Mouse (Mus musculus) erythroblast, embryonic 14.5 days (primary cell): ENCODE data around the gene Palm2. TPM values are rescaled to one million over a fixed set of nuclear protein-coding genes. Genes with fewer than 3 reads are reported as not detected.

Source experiments
- H3K27me3 ChIP-seq: 2 replicates; pipeline ENCODE4 v1.6.1; 2012; ENCODE audit warnings: inconsistent platforms; ENCODE audit not compliant: control insufficient read depth
- H3K36me3 ChIP-seq: 2 replicates; pipeline ENCODE4 v1.6.1; 2012; ENCODE audit warnings: mild to moderate bottlenecking, inconsistent platforms; ENCODE audit not compliant: control insufficient read depth
- H3K4me1 ChIP-seq: 2 replicates; pipeline ENCODE4 v1.6.1; 2012; ENCODE audit warnings: inconsistent platforms; ENCODE audit not compliant: control insufficient read depth
- H3K4me3 ChIP-seq: replicated peaks from 2 replicates; pipeline ENCODE3; 2012; ENCODE audit warnings: moderate library complexity, mild to moderate bottlenecking, inconsistent platforms
- H3K9me3 ChIP-seq: 2 replicates; pipeline ENCODE4 v1.6.1; 2012; ENCODE audit warnings: low read length, inconsistent platforms, mixed read lengths; ENCODE audit not compliant: control insufficient read depth
- GATA1 ChIP-seq: IDR thresholded peaks from 2 replicates; pipeline ENCODE4 v1.6.1; 2012; ENCODE audit warnings: low read length, inconsistent platforms, mixed read lengths
- TAL1 ChIP-seq: IDR thresholded peaks from 3 replicates; pipeline ENCODE4 v1.6.1; 2012; ENCODE audit warnings: low read length, inconsistent platforms, mixed read lengths
- polyA plus RNA-seq: library from polyadenylated mRNA; stranded (reverse); fragments of >175 nt; gene quantifications from 2 replicates; pipeline ENCODE4 v1.2.3, GENCODE M21; 2012

The Palm2 gene
- polyA plus RNA-seq, 1 experiment: not detected

DNA sequence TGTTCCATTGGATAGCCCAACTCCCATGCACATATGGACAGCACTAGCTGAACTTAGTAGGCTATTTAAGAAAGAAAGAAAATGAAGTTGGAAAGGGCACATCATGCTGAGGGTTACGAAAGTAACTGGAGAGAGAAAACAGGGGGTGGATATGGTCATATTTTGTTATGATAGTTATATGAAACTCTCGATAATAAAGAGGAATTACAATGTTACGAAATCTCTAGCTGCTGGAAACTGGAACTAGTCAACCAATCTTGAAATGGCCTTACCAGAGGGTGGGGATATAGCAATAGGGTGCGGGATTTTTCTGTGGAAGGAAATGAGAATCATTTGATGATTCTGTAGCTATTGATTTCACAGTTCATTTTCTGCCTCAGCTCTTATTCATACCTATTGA is 180.6 kb downstream of the Palm2 start:
- no peak overlapping the region for H3K4me3 ChIP-seq
- H3K4me1 ChIP-seq: no peaks in the 10 kb centered on the region
- no peak for TF ChIP-seq GATA1
- TF ChIP-seq TAL1: no peak
- no peaks in the 10 kb centered on the region for H3K36me3 ChIP-seq
- no peaks in the 10 kb centered on the region; the same call in 1 of the 2 replicates for H3K9me3 ChIP-seq
- H3K27me3 ChIP-seq: no peaks in the 10 kb centered on the region

- no peaks in the 10 kb centered on the region for H3K36me3 ChIP-seq
- no peaks in the 10 kb centered on the region for H3K27me3 ChIP-seq
- H3K4me1 ChIP-seq: no peaks in the 10 kb centered on the region
- peaks cover 2% of the 10 kb centered on the region; the same call in 1 of the 2 replicates for H3K9me3 ChIP-seq
- TF ChIP-seq GATA1 (no peak), TAL1 (no peak)
- no peak overlapping the region for H3K4me3 ChIP-seq
Observed at GRCm38 (mm10) chr4:57618743-57619142, 184.7 kb downstream of the Palm2 start.

DNA sequence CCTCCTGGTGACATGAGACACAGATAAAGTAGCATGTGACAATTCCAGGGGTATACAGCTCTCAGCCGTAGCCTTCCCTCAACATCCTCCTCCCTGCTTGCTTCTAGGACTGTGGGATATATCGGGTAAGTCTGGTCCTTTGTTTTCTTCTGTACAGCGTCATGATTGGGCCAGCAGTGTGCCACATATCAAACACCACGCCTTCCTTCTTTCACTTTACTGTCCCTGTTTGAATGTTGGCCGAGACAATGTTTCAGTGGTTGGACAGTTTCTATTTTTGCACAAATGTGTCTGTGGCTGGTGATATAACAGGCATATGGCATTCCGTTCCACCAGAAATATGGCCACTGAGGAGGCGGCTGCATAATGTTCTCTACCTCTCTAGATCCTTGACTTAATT is 188.8 kb downstream of the Palm2 start:
- TF ChIP-seq TAL1 (no peak), GATA1 (no peak)
- no peaks in the 10 kb centered on the region for H3K36me3 ChIP-seq
- H3K9me3 ChIP-seq: peaks cover 2% of the 10 kb centered on the region; the same call in 1 of the 2 replicates
- no peaks in the 10 kb centered on the region for H3K27me3 ChIP-seq
- no peak overlapping the region for H3K4me3 ChIP-seq
- no peaks in the 10 kb centered on the region for H3K4me1 ChIP-seq

- H3K4me3 ChIP-seq: no peak overlapping the region
- TF ChIP-seq GATA1: no peak
- TF ChIP-seq TAL1: no peak
- peaks cover 2% of the 10 kb centered on the region; the same call in 1 of the 2 replicates for H3K9me3 ChIP-seq
- no peaks in the 10 kb centered on the region for H3K27me3 ChIP-seq
- no peaks in the 10 kb centered on the region for H3K4me1 ChIP-seq
- no peaks in the 10 kb centered on the region for H3K36me3 ChIP-seq
Observed at GRCm38 (mm10) chr4:57624819-57625218, 190.8 kb downstream of the Palm2 start.

- Histone ChIP-seq H3K36me3 (no peaks in the 10 kb centered on the region), H3K4me1 (no peaks in the 10 kb centered on the region), H3K4me3 (no peak overlapping the region), H3K9me3 (no peaks in the 10 kb centered on the region), H3K27me3 (no peaks in the 10 kb centered on the region)
- TF ChIP-seq GATA1 (no peak), TAL1 (no peak)
Observed at GRCm38 (mm10) chr4:57625306-57625705, 191.3 kb downstream of the Palm2 start.

GRCm38 (mm10) chr4:57625756-57626155 is 191.7 kb downstream of the Palm2 start:
- no peaks in the 10 kb centered on the region for H3K27me3 ChIP-seq
- no peaks in the 10 kb centered on the region for H3K4me1 ChIP-seq
- H3K9me3 ChIP-seq: no peaks in the 10 kb centered on the region
- H3K4me3 ChIP-seq: no peak overlapping the region
- TF ChIP-seq GATA1: no peak
- TF ChIP-seq TAL1: no peak
- no peaks in the 10 kb centered on the region for H3K36me3 ChIP-seq

- Histone ChIP-seq H3K4me3 (no peak overlapping the region), H3K36me3 (no peaks in the 10 kb centered on the region), H3K4me1 (no peaks in the 10 kb centered on the region), H3K9me3 (no peaks in the 10 kb centered on the region), H3K27me3 (no peaks in the 10 kb centered on the region)
- TF ChIP-seq TAL1 (no peak), GATA1 (no peak)
Observed at GRCm38 (mm10) chr4:57626921-57627320, 192.9 kb downstream of the Palm2 start.

DNA sequence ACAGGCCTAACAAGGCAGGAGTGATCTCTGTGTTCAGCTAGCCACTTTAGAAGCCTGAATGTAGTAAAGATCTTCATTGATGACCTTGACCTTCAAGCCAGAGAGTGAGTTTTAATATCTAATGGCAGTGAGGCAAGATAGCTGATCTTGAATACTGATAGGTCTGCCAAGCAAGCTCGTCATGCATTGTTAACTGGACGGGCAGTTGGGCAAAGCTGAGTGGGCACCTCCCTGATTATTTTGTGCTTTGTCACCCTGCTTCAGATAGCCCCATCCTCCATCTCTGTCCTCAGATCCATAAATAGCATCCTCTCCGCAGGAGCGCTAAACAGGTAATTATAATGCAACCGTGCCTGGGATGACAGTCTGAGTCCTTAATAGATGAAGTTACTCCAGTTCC is 198.3 kb downstream of the Palm2 start:
- TF ChIP-seq GATA1 (no peak), TAL1 (no peak)
- Histone ChIP-seq H3K27me3 (no peaks in the 10 kb centered on the region), H3K9me3 (no peaks in the 10 kb centered on the region), H3K4me1 (no peaks in the 10 kb centered on the region), H3K36me3 (no peaks in the 10 kb centered on the region), H3K4me3 (no peak overlapping the region)

DNA sequence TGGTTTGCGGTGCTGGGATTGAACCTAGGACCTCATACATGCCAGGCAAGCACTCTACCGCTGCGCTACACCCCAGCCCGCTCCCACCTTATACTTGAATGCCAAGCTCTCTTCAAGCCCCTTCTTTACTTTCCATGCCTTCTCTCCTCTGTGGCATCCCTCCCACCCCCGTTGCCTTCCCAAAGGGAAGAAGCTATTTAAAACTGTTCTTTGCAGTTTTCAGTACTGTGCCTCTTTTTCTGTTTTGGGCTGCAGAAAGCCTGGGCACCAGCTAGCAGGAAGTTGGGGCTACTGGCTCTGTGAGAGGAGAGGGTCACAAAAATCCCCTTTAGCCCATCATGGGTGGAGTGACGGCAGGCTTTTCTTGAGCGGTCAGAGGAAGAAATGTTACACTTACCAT is 199.0 kb downstream of the Palm2 start:
- Histone ChIP-seq H3K4me3 (no peak overlapping the region), H3K9me3 (no peaks in the 10 kb centered on the region), H3K36me3 (no peaks in the 10 kb centered on the region), H3K4me1 (no peaks in the 10 kb centered on the region), H3K27me3 (no peaks in the 10 kb centered on the region)
- TF ChIP-seq TAL1: no peak
- no peak for TF ChIP-seq GATA1

GRCm38 (mm10) chr4:57634956-57635355 is 200.9 kb downstream of the Palm2 start:
- no peaks in the 10 kb centered on the region for H3K9me3 ChIP-seq
- H3K27me3 ChIP-seq: peaks cover 2% of the 10 kb centered on the region; the same call in 1 of the 2 replicates
- no peak for TF ChIP-seq TAL1
- TF ChIP-seq GATA1: no peak
- no peaks in the 10 kb centered on the region for H3K4me1 ChIP-seq
- H3K4me3 ChIP-seq: no peak overlapping the region
- H3K36me3 ChIP-seq: no peaks in the 10 kb centered on the region
